9 mouse cellular contexts compared by ENCODE assay signal in the genomic region with DNA sequence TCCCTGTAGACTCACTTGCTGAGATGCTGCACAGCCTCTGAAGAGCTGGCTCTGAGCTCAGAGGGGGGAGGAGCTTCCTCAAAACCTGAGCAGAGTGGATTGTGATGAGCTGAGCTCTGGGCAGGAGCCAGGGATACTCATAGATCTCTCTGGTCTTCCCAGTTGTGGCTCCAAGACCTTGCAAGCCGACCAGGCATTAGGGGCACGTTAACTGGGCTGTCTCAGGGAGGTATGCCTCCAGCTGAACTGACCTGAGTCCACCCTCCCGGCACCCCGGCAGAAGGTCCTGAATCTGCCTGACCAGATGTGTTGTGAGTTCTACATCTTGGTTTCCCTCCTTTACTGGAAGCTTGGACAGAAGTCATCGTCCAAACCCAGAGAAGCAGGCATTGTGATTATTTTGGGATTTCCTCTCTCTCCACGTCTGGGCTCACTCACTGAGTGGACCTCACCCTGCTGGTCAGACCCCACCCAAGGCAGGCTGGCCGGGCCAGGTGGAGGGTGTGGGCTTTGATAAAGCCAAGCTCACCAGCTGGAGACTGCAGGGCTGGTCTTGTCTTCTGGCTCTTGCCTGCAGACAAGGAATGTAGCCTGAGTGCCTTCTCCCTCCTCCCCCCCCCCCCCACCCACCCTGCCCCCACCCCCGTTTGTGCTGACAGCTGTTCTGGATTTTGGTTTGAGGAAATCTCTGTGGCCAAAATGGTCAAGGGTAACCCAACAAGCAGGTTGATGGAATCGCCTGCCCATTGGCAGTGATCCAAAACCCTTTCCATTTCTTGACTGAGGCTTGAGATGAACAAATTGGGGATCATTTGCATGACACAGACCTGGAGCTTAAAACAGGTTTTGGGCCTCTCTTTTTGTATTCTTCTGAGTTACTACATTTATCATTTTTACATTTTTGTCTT. TPM values are rescaled to one million over a fixed set of nuclear protein-coding genes. Genes with fewer than 3 reads are reported as not detected.
A peak's percentile ranks its signal among the peaks of the same experiment; 100 is the strongest.
DNase-seq lines count a peak whose midpoint lies in the region; ATAC-seq and TF ChIP-seq lines count a peak whose summit lies in the region.
"Had no signal": no experiment of that assay in that cellular context is flagged by ENCODE, and none has a peak within 500 bp of the region (broad histone marks: within the 10 kb centered on the region; RNA-seq: fewer than 3 reads in every experiment).

No protein-coding gene starts in this region.

- intact Hi-C loops in left cerebral cortex, adult 2 months (cut with DNase I) = no loop called here
- intact Hi-C loops in left cerebral cortex, postnatal 4 days (cut with DNase I) = no loop called here

- no peaks in the 10 kb centered on the region for H3K9me3 ChIP-seq in intestine, postnatal 0 days (ENCODE audit: control insufficient read depth)
- H3K9me3 ChIP-seq in neural tube, embryonic 15.5 days (replicated peaks) = no peaks in the 10 kb centered on the region
- H3K9me3 ChIP-seq: midbrain, embryonic 12.5 days had no signal

- H3K4me3 ChIP-seq in left cerebral cortex, adult 2 months = no peak overlapping the region
- H3K4me3 ChIP-seq in intestine, postnatal 0 days (ENCODE audit: low read depth, low read length) = no peak overlapping the region
- H3K4me3 ChIP-seq in neural tube, embryonic 15.5 days (replicated peaks) = no peak overlapping the region
- H3K4me3 ChIP-seq: midbrain, embryonic 12.5 days had no signal

- no peak overlapping the region for H3K4me2 ChIP-seq in intestine, postnatal 0 days (replicated peaks; ENCODE audit: low read depth)
- no peak overlapping the region for H3K4me2 ChIP-seq in neural tube, embryonic 15.5 days
- H3K4me2 ChIP-seq: midbrain, embryonic 12.5 days had no signal

- DNase-seq in CD4-positive, CD25-positive, alpha-beta regulatory T cell, adult 2 months (ENCODE audit: low read depth, low spot score) = peak; percentile 15
- DNase-seq in left cerebral cortex, adult 2 months (ENCODE audit: extremely low spot score in 1 of 2, low spot score in 2 of 2) = peak in 1 of 2 experiments; percentile 37
- DNase-seq in left cerebral cortex, postnatal 4 days = no peak
- DNase-seq in gastrocnemius, postnatal 10 days = peak; percentile 31
- DNase-seq in layer of hippocampus, adult 8-10 months (ENCODE audit: low spot score in 2 of 2) = no peak

- 36% methylated on average over 9 of the region's 9 CpGs for WGBS in intestine, postnatal 0 days
- WGBS in neural tube, embryonic 15.5 days = 73% methylated on average over 8 of the region's 9 CpGs

- ATAC-seq in CD4-positive, CD25-positive, alpha-beta regulatory T cell, adult 4 months = no peak
- 0 out of 2 replicates have a peak, but pooled peaks have one; percentile 35 for ATAC-seq in intestine, postnatal 0 days
- peak; percentile 48; the same call in 1 of the 2 replicates for ATAC-seq in neural tube, embryonic 15.5 days (ENCODE audit: low FRiP score)

- no peaks in the 10 kb centered on the region for H3K36me3 ChIP-seq in intestine, postnatal 0 days (ENCODE audit: control insufficient read depth, insufficient read depth)
- H3K36me3 ChIP-seq in neural tube, embryonic 15.5 days = no peaks in the 10 kb centered on the region
- H3K36me3 ChIP-seq: midbrain, embryonic 12.5 days had no signal

- H3K9ac ChIP-seq in intestine, postnatal 0 days (ENCODE audit: low read depth, low read length) = no peak overlapping the region
- no peak overlapping the region for H3K9ac ChIP-seq in neural tube, embryonic 15.5 days (replicated peaks)
- H3K9ac ChIP-seq: midbrain, embryonic 12.5 days had no signal

- no peak for TF ChIP-seq CTCF in left cerebral cortex, adult 2 months (IDR thresholded peaks at IDR 0.05)
- TF ChIP-seq CTCF in intestine, postnatal 0 days (IDR thresholded peaks at IDR 0.05; ENCODE audit: low read depth) = no peak

- peak overlapping the region; percentile 32 for H3K27ac ChIP-seq in left cerebral cortex, adult 2 months
- H3K27ac ChIP-seq in intestine, postnatal 0 days (ENCODE audit: low read depth, low read length) = no peak overlapping the region
- H3K27ac ChIP-seq in neural tube, embryonic 15.5 days (replicated peaks) = no peak overlapping the region; the same call in 1 of the 2 replicates
- H3K27ac ChIP-seq: midbrain, embryonic 12.5 days had no signal

- no peaks in the 10 kb centered on the region for H3K27me3 ChIP-seq in intestine, postnatal 0 days (replicated peaks; ENCODE audit: control insufficient read depth, insufficient read depth, low read length)
- H3K27me3 ChIP-seq in neural tube, embryonic 15.5 days (replicated peaks) = no peaks in the 10 kb centered on the region
- H3K27me3 ChIP-seq: midbrain, embryonic 12.5 days had no signal

- 0 out of 2 replicates have a peak, but pooled peaks cover 4% of the 10 kb centered on the region for H3K4me1 ChIP-seq in intestine, postnatal 0 days (replicated peaks; ENCODE audit: control insufficient read depth, insufficient read depth, low read length)
- peaks cover 63% of the 10 kb centered on the region for H3K4me1 ChIP-seq in neural tube, embryonic 15.5 days

RNA-seq across cellular contexts. Expression of a gene that starts 44.1 kb away (rescaled TPM):
- 1 to 10 TPM; 4.4 to 7.0 TPM for polyA plus RNA-seq in CD4-positive, CD25-positive, alpha-beta regulatory T cell, adult 4 months (2017; shearing (Covaris generic))
- 100 to 1,000 TPM in 1 of 2 experiments, 10 to 100 TPM in 1; 99.6 to 113 TPM for total RNA-seq in left cerebral cortex, adult 2 months (2021)
- 10 to 100 TPM; 91.0 to 94.5 TPM for total RNA-seq in left cerebral cortex, postnatal 4 days (2021)
- total RNA-seq in gastrocnemius, postnatal 10 days (2021) = 1 to 10 TPM; 4.2 to 6.4 TPM
- 26.7 and 36.2 TPM in 2 replicates for polyA plus RNA-seq in intestine, postnatal 0 days (2015; fragmentation: Nextera tagmentation; extraction: Ambion mirVana)
- 13.9 and 15.6 TPM in 2 replicates for polyA plus RNA-seq in neural tube, embryonic 15.5 days (2015; fragmentation: Nextera tagmentation; extraction: Ambion mirVana)
- 100 to 1,000 TPM in 2 of 4 experiments, 10 to 100 TPM in 2; 96.5 to 140 (median 115) TPM for total RNA-seq in layer of hippocampus, adult 8-10 months (2022)

Comparison
In these comparisons a context has a peak if more than half of its experiments do, and no peak if none do; other contexts are left out.
1. DNase-seq: peak in CD4-positive, CD25-positive, alpha-beta regulatory T cell, adult 2 months (single experiment) and gastrocnemius, postnatal 10 days (single experiment); none in left cerebral cortex, postnatal 4 days (single experiment) and layer of hippocampus, adult 8-10 months (0 of 2).
2. RNA of a gene that starts 44.1 kb away (total RNA-seq): 96.5 to 140 TPM in layer of hippocampus, adult 8-10 months, 99.6 to 113 TPM in left cerebral cortex, adult 2 months and 91.0 to 94.5 TPM in left cerebral cortex, postnatal 4 days; 4.2 to 6.4 TPM in gastrocnemius, postnatal 10 days; every median in the first group is over 10 times any median in the second.